Mouse (Mus musculus) cortical plate, adult 2 months (tissue): ENCODE measurements around the gene Dupd1.

Experiments used
- CTCF ChIP-seq: fragments of 200-500 bp; IDR thresholded peaks from 2 replicates; pipeline ENCODE4 v1.5.1; 2011; ENCODE audit warnings: mild to moderate bottlenecking, control low read depth, low read length; ENCODE audit not compliant: insufficient read depth; ENCODE audit errors: extremely low read depth
- POLR2A ChIP-seq: fragments of 200-500 bp; IDR thresholded peaks from 2 replicates; pipeline ENCODE4 v1.6.1; 2011; ENCODE audit warnings: mild to moderate bottlenecking, low read length, control low read depth; ENCODE audit not compliant: insufficient read depth; ENCODE audit errors: extremely low read depth

DNA sequence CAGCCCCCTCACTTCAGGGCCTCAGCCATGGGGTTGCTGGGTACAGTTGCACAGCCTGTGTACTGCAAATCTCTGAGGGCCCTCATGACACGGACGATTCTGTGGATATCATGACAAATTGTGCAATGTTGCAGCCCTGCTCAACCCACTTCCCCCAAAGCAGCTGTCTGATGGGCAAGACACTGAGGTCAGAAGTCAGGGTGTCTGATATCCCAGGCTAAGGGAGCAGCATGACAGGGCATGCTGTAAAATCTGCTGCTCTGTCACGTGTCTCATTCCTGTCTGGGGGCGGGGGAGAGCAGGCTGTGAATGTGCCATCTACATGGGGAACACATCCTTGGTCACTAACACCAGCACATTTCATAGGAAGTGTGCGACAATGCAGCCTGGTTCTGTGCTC is 30.8 kb upstream of the Dupd1 start:
- no peak for TF ChIP-seq CTCF
- no peak for TF ChIP-seq POLR2A
